Mouse (Mus musculus) myocyte (in vitro differentiated cells): ENCODE results near the gene Guca2b.

Source experiments
- CEBPB ChIP-seq: IDR thresholded peaks from 2 replicates; pipeline ENCODE4 v1.6.1; 2011; ENCODE audit warnings: mild to moderate bottlenecking, moderate library complexity; ENCODE audit not compliant: poor library complexity, insufficient read depth, severe bottlenecking
- MAX ChIP-seq: IDR thresholded peaks from one replicate; pipeline ENCODE4 v1.6.1; 2011; ENCODE audit warnings: low read depth, mild to moderate bottlenecking, control low read depth
- MYOD1 ChIP-seq, 3 experiments: IDR thresholded peaks; one replicate each; pipeline ENCODE4 v1.6.1; 2011; ENCODE audit warnings: control low read depth in 2 of 3, low read depth in 2 of 3, mild to moderate bottlenecking in 2 of 3, moderate library complexity in 1 of 3; ENCODE audit not compliant: insufficient read length in 2 of 3, control insufficient read depth in 1 of 3
- MYOG ChIP-seq, 3 experiments: IDR thresholded peaks; one replicate each; pipeline ENCODE4 v1.6.1; 2011; ENCODE audit warnings: control low read depth in 2 of 3, low read depth in 2 of 3, mild to moderate bottlenecking in 2 of 3; ENCODE audit not compliant: insufficient read length in 2 of 3, control insufficient read depth in 1 of 3, insufficient read depth in 1 of 3
- POLR2A ChIP-seq: IDR thresholded peaks from one replicate; pipeline ENCODE4 v1.6.1; 2011; ENCODE audit warnings: low read depth, mild to moderate bottlenecking, control low read depth, moderate library complexity; ENCODE audit not compliant: insufficient read length
- POLR2AphosphoS2 ChIP-seq: IDR thresholded peaks from one replicate; pipeline ENCODE4 v1.6.1; 2011; ENCODE audit warnings: low read depth, control low read depth; ENCODE audit not compliant: insufficient read length
- REST ChIP-seq: IDR thresholded peaks from one replicate; pipeline ENCODE4 v1.6.1; 2011; ENCODE audit warnings: mild to moderate bottlenecking, control low read depth, moderate library complexity; ENCODE audit not compliant: insufficient read depth, insufficient read length
- SRF ChIP-seq: IDR thresholded peaks from one replicate; pipeline ENCODE4 v1.6.1; 2011; ENCODE audit warnings: low read depth; ENCODE audit not compliant: control insufficient read depth, insufficient read length
- TCF3 ChIP-seq: IDR thresholded peaks from one replicate; pipeline ENCODE4 v1.6.1; 2011; ENCODE audit warnings: low read depth, control low read depth; ENCODE audit not compliant: insufficient read length
- USF1 ChIP-seq: IDR thresholded peaks from one replicate; pipeline ENCODE4 v1.6.1; 2011; ENCODE audit warnings: low read depth, mild to moderate bottlenecking, control low read depth, moderate library complexity

GRCm38 (mm10) chr4:119672685-119673084 lies 13.9 kb upstream of the Guca2b start:
- TF ChIP-seq POLR2A (no peak), POLR2AphosphoS2 (no peak), USF1 (no peak), MAX (no peak), CEBPB (no peak), REST (no peak), TCF3 (no peak), MYOD1 (IDR thresholded peaks at IDR 0.05; ENCODE audit: control insufficient read depth in 1 of 3, insufficient read length in 2 of 3, low read depth in 2 of 3) (no peak), MYOG (IDR thresholded peaks at IDR 0.05; ENCODE audit: control insufficient read depth in 1 of 3, insufficient read depth in 1 of 3, insufficient read length in 2 of 3, low read depth in 2 of 3) (no peak), SRF (no peak)
